Mouse (Mus musculus) retina, postnatal 1 day (tissue): Measurements from ENCODE around the gene Taar9.
A peak's percentile ranks its signal among the peaks of the same experiment; 100 is the strongest.
"Not testable (repeated sequence)": the region's sequence is repeated elsewhere in the genome, so short reads cannot be mapped to it uniquely, and the experiment has no call there.

Experiments used
- DNase-seq: peaks from one replicate; pipeline ENCODE4 v3.0.0-alpha.2; 2012

The Taar9 gene

DNA sequence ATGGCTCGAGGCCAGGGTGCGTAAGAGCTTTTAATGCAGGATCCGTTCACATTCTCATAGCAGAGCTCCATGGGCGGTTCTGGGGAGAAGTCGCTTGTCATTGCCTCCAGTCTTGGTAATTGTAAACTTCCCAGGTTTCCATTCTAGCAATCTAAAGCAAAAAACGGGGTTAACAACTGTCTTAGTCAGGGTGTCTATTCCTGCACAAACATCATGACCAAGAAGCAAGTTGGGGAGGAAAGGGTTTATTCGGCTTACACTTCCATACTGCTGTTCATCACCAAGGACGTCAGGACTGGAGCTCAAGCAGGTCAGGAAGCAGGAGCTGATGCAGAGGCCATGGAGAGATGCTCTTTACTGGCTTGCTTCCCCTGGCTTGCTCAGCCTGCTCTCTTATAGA is at the start of gene Taar9:
Taar9 (minus strand) TSS at position 101 of the 400 bp plus-strand sequence.
- DNase-seq: not testable (repeated sequence)

- no peak for DNase-seq
These were observed 49.3 kb upstream of the Taar9 start for GRCm38 (mm10) chr10:24158470-24159254.

- DNase-seq: no peak
These were observed 40.8 kb upstream of the Taar9 start for GRCm38 (mm10) chr10:24150086-24150485.

GRCm38 (mm10) chr10:24149135-24149781 is 39.9 kb upstream of the Taar9 start, which contains the start of gene Stx7:
Stx7 (plus strand) TSS chr10:24149302.
- peak; percentile 96 for DNase-seq

DNA sequence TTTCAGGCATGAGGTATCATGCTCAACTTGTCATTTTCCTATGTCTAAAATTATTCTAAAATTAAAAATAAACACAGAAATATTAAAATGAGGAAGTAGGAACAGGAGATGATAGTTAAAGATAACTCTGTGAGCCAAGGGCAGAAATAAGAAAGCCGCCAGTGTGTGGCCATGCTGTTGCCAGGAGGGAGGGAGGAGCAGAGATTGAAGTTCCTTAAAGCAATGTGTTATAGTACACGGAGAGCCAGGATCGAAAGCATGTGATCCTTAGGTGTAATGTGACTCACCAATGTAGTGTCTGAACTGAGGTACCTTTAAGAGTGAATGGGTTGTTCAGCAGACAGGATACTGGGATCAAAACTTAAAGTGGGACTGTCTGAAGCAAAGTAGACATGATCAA is 33.4 kb upstream of the Taar9 start:
- no peak for DNase-seq

DNA sequence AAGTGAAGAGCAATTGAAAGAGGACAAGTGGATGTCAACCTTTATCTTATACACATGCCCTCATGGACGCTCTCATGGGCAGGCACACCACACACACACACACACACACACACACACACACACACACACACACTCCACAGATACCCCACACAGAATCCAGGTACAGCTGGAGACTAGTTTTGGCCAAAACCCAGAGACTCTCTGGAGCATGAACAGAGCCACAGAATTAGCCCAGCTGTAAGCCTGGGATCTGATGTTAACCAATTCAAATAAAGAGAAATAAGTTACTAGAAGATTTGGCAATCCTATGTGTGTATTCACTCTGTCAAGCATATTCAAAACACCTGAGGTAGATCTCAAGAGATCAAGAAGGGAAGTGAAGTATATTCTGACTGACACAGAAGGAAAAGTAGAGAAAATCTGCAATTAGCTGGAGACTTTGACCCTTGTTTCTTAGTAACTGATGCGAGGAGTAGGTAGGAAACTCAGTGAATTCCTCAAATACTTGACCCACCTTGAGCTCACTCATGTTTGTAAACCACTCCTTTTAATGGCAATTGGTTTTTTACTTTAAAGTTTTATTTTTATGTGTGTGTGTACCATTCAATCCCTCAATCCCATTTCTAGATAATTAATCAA is 29.4 kb upstream of the Taar9 start:
- no peak for DNase-seq

DNA sequence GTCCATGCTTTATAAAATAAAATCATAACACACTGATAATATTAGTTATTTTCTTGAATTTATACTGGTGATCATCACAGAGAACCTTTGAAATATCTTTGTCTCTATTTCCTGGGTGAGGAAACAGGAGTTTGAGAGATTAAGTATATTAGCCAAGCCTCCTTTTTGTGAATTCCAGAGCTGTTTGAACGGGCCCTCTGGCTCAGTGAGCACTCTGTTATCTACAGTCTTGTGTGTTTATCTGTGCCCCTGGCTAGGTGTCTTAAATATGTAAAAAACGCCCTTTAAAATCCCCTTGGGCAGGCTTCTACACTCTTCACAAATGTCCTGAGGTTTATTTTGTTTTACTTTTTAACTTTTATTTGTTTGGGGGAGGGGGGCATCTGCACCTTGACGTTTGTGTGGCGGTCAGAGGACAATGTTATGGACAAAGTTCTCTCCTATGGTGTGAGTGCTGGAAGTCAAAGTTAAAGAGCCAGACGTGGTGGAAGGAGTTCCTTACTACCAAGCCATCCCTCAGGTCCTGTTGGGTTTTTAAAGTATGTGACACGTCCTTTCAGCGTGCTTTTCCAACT is 24.8 kb upstream of the Taar9 start:
- no peak for DNase-seq

GRCm38 (mm10) chr10:24133132-24133531 is 23.8 kb upstream of the Taar9 start:
- no peak for DNase-seq

GRCm38 (mm10) chr10:24132273-24132672 is 22.9 kb upstream of the Taar9 start:
- no peak for DNase-seq

- DNase-seq: peak; percentile 85
These were observed 22.3 kb upstream of the Taar9 start for GRCm38 (mm10) chr10:24131451-24132262.

DNA sequence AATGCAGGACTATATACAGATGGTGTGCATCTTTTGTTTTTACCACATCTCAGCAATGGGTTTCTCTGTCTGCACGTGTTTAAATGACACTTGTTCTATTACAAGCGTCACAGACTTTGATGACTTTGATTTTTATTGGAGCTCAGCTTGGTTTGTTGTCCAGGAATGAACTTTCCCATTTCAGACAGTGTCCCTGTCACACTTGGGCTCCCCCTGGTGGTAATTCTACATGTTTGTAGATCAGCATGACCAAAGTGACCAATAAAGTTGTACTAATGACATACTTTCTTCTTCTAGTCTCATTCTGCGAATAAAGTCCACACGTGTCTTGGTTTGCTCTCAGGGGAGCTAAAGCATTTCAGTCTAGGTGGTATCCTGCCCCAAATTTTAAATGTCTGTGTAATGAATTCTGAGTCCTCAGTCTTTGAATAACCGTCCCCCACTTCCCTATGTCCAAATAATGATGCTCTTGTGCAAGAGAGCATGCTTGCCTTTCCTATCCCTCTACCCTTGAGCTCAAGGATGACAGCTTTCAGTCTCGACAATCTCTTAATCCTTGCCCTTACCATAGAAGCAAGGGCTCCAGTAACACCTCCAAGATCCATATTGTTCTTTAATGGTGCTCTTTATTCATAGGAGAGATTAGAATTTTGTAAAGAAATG is 1.9 kb upstream of the Taar9 start:
- peak; percentile 76 for DNase-seq

- DNase-seq: no peak
These were observed 1.1 kb downstream of the Taar9 start for GRCm38 (mm10) chr10:24108236-24108635.

- no peak for DNase-seq
These were observed 1.6 kb downstream of the Taar9 start for GRCm38 (mm10) chr10:24107747-24108146.

- not testable (repeated sequence) for DNase-seq
These were observed 6.0 kb downstream of the Taar9 start for GRCm38 (mm10) chr10:24103299-24103698.

- not testable (repeated sequence) for DNase-seq
These were observed 7.5 kb downstream of the Taar9 start, which contains the start of gene Taar8c for GRCm38 (mm10) chr10:24101812-24102211. Taar8c (minus strand) TSS chr10:24101912.

DNA sequence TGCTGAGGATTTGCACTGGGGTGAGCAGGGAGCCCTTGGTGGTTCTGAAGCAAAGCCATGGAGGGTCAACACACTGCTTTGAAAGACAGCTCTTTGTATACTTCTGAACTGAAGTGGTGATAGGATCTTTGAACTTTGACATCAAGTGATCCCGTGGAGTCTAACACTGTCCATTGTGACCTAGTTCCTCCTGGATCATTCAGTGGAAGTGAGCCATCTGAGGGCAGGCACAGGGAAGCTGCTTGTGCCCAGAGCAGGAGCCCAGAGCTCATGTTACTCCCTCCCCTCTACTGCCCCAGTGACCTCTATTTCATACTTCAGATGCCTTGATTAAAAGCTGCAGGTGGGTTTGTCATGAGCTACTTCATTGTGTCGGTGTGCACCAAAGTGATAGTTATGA is 12.3 kb downstream of the Taar9 start:
- not testable (repeated sequence) for DNase-seq

- no peak for DNase-seq
These were observed 17.1 kb downstream of the Taar9 start, which contains the start of gene Taar8b for GRCm38 (mm10) chr10:24092194-24092593. Taar8b (minus strand) TSS chr10:24092294.

- no peak for DNase-seq
These were observed 22.2 kb downstream of the Taar9 start for GRCm38 (mm10) chr10:24087168-24087567.

GRCm38 (mm10) chr10:24086555-24086954 is 22.8 kb downstream of the Taar9 start:
- no peak for DNase-seq

DNA sequence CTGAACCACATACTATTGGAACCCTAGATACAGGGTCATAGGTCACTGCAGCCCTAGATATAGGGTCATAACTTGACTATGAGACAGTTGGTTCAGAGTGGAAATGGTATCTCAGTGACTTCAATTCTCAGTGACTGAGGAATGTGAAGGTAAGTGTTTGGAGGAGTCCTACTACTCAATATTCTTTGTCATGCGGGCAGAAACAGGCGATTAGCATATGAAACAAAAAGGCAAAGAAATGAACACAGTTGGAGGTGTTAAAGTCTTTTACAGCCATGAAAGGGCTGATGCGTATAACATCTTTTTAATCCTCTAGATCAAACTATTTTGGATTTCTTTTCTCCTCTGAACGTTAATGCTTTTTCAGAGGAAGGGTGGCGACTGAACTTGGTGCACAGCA is 23.4 kb downstream of the Taar9 start:
- DNase-seq: no peak

- peak; percentile 41 for DNase-seq
These were observed 29.2 kb downstream of the Taar9 start for GRCm38 (mm10) chr10:24080166-24080565.

DNA sequence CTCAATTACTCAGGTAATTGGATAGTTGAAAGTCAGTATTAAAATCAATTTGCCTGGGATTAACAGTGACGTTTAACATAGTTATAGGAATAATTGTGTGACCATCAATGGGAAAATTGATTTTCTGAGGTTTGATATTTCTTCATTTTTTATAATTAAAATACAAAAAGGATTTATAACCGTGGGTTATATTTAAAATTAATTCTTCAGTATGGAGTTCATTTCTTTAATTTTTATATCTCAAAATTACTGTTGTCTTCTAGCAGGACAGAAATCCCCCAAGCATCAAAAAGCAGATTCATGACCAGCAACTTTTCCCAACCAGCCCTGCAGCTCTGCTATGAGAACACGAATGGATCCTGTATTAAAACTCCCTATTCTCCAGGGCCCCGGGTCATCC is 33.1 kb downstream of the Taar9 start, which contains the start of gene Taar8a:
Taar8a (plus strand) TSS at position 301 of the 400 bp plus-strand sequence.
- not testable (repeated sequence) for DNase-seq
